Mouse (Mus musculus) adrenal gland (tissue): ENCODE results near the gene Gm4491.
"Not testable (repeated sequence)": the region's sequence is repeated elsewhere in the genome, so short reads cannot be mapped to it uniquely, and the experiment has no call there.

Source experiments
- intact Hi-C: fragments of 180-260 bp; cut with DNase I; formaldehyde crosslinking; loops from one replicate; pipeline ENCODE4 v1.15.1; 2025

Gene Gm4491

GRCm38 (mm10) chr14:57084180-57084668 is 31.5 kb downstream of the Gm4491 start:
- intact Hi-C loops = no loop called here

- intact Hi-C loops = no loop called here
Observed at GRCm38 (mm10) chr14:57082863-57083262, 32.8 kb downstream of the Gm4491 start.

GRCm38 (mm10) chr14:57075537-57075936 is 40.1 kb downstream of the Gm4491 start:
- intact Hi-C loops = no loop called here

GRCm38 (mm10) chr14:57069906-57070305 is 45.8 kb downstream of the Gm4491 start:
- intact Hi-C loops = not testable (repeated sequence)

- intact Hi-C loops = no loop called here
Observed at GRCm38 (mm10) chr14:57066053-57066452, 49.6 kb downstream of the Gm4491 start.
